Mouse (Mus musculus) myocyte (in vitro differentiated cells): ENCODE data around the gene Gm2663.

Experiments used
- CEBPB ChIP-seq: IDR thresholded peaks from 2 replicates; pipeline ENCODE4 v1.6.1; 2011; ENCODE audit warnings: mild to moderate bottlenecking, moderate library complexity; ENCODE audit not compliant: poor library complexity, insufficient read depth, severe bottlenecking
- E2F4 ChIP-seq: IDR thresholded peaks from one replicate; pipeline ENCODE4 v1.6.1; 2011; ENCODE audit warnings: mild to moderate bottlenecking, control low read depth, moderate library complexity; ENCODE audit not compliant: insufficient read depth
- MAX ChIP-seq: IDR thresholded peaks from one replicate; pipeline ENCODE4 v1.6.1; 2011; ENCODE audit warnings: low read depth, mild to moderate bottlenecking, control low read depth
- MYOD1 ChIP-seq, 3 experiments: IDR thresholded peaks; one replicate each; pipeline ENCODE4 v1.6.1; 2011; ENCODE audit warnings: control low read depth in 2 of 3, low read depth in 2 of 3, mild to moderate bottlenecking in 2 of 3, moderate library complexity in 1 of 3; ENCODE audit not compliant: insufficient read length in 2 of 3, control insufficient read depth in 1 of 3
- MYOG ChIP-seq, 3 experiments: IDR thresholded peaks; one replicate each; pipeline ENCODE4 v1.6.1; 2011; ENCODE audit warnings: control low read depth in 2 of 3, low read depth in 2 of 3, mild to moderate bottlenecking in 2 of 3; ENCODE audit not compliant: insufficient read length in 2 of 3, control insufficient read depth in 1 of 3, insufficient read depth in 1 of 3
- POLR2A ChIP-seq: IDR thresholded peaks from one replicate; pipeline ENCODE4 v1.6.1; 2011; ENCODE audit warnings: low read depth, mild to moderate bottlenecking, control low read depth, moderate library complexity; ENCODE audit not compliant: insufficient read length
- REST ChIP-seq: IDR thresholded peaks from one replicate; pipeline ENCODE4 v1.6.1; 2011; ENCODE audit warnings: mild to moderate bottlenecking, control low read depth, moderate library complexity; ENCODE audit not compliant: insufficient read depth, insufficient read length
- SRF ChIP-seq: IDR thresholded peaks from one replicate; pipeline ENCODE4 v1.6.1; 2011; ENCODE audit warnings: low read depth; ENCODE audit not compliant: control insufficient read depth, insufficient read length
- TCF3 ChIP-seq: IDR thresholded peaks from one replicate; pipeline ENCODE4 v1.6.1; 2011; ENCODE audit warnings: low read depth, control low read depth; ENCODE audit not compliant: insufficient read length

- TF ChIP-seq CEBPB (no peak), MYOD1 (IDR thresholded peaks at IDR 0.05; ENCODE audit: control insufficient read depth in 1 of 3, insufficient read length in 2 of 3, low read depth in 2 of 3) (peak in 2 of 3 experiments; percentile 26 to 69), SRF (no peak), MYOG (IDR thresholded peaks at IDR 0.05; ENCODE audit: control insufficient read depth in 1 of 3, insufficient read depth in 1 of 3, insufficient read length in 2 of 3, low read depth in 2 of 3) (peak in 2 of 3 experiments; percentile 20 to 62), E2F4 (no peak), POLR2A (no peak), MAX (no peak), REST (no peak), TCF3 (no peak)
These were observed 33.5 kb upstream of the Gm2663 start for GRCm38 (mm10) chr6:41032802-41033201.
